Mouse (Mus musculus) liver, adult 2 months (tissue): ENCODE results near the gene Olfr281. TPM values are rescaled to one million over a fixed set of nuclear protein-coding genes. Genes with fewer than 3 reads are reported as not detected.

Experiments
- DNase-seq: peaks from one replicate; pipeline ENCODE4 v3.0.0-alpha.2; 2011; ENCODE audit warnings: low read depth, low spot score; ENCODE audit errors: extremely low read depth
- H3K27ac ChIP-seq: fragments of 200-500 bp; replicated peaks from 2 replicates; pipeline ENCODE4 v1.5.1; 2012; ENCODE audit warnings: low read depth, mild to moderate bottlenecking, control low read depth, inconsistent platforms, low read length; ENCODE audit not compliant: insufficient read depth
- H3K27me3 ChIP-seq: fragments of 200-500 bp; 2 replicates; pipeline ENCODE4 v1.6.1; 2012; ENCODE audit warnings: mild to moderate bottlenecking, moderate library complexity, low read length, inconsistent platforms; ENCODE audit not compliant: control insufficient read depth, insufficient read depth
- H3K36me3 ChIP-seq: fragments of 200-500 bp; 2 replicates; pipeline ENCODE4 v1.6.1; 2012; ENCODE audit warnings: low read length, inconsistent platforms; ENCODE audit not compliant: control insufficient read depth, insufficient read depth
- H3K4me1 ChIP-seq: fragments of 200-500 bp; 2 replicates; pipeline ENCODE4 v1.6.1; 2011; ENCODE audit warnings: low read length; ENCODE audit not compliant: control insufficient read depth, insufficient read depth
- H3K4me3 ChIP-seq: fragments of 200-500 bp; 2 replicates; pipeline ENCODE4 v1.5.1; 2011; ENCODE audit warnings: low read depth, mild to moderate bottlenecking, control low read depth, low read length, moderate library complexity; ENCODE audit not compliant: insufficient read depth
- H3K79me2 ChIP-seq: fragments of 200-500 bp; 2 replicates; pipeline ENCODE4 v1.6.1; 2012; ENCODE audit warnings: inconsistent platforms, mild to moderate bottlenecking, low read length, moderate library complexity; ENCODE audit not compliant: control insufficient read depth, insufficient read depth
- H3K9ac ChIP-seq: fragments of 200-500 bp; 2 replicates; pipeline ENCODE4 v1.6.1; 2012; ENCODE audit warnings: low read depth, mild to moderate bottlenecking, control low read depth, inconsistent platforms, low read length
- CTCF ChIP-seq: fragments of 200-500 bp; IDR thresholded peaks from 2 replicates; pipeline ENCODE4 v1.5.1; 2011; ENCODE audit warnings: low read depth, low read length, control low read depth
- POLR2A ChIP-seq: fragments of 200-500 bp; IDR thresholded peaks from 2 replicates; pipeline ENCODE4 v1.6.1; 2011; ENCODE audit warnings: low read length, control low read depth; ENCODE audit not compliant: insufficient read depth; ENCODE audit errors: extremely low read depth
- WGBS: fragments of 180-500 bp; shearing (Covaris S2); methylation state at CpG from one replicate; pipeline ENCODE4 v1.1.7; 2018; 5-methylcytosine and 5-hydroxymethylcytosine counted together
- polyA plus RNA-seq: library from polyadenylated mRNA; depleted of rRNA; stranded (reverse); fragments of >200 nt; gene quantifications from 2 replicates; pipeline ENCODE4 v1.2.3, GENCODE M21; 2012
- total RNA-seq: library from RNA; depleted of rRNA; stranded (reverse); fragments of >200 nt; gene quantifications from 2 replicates; pipeline ENCODE4 v1.2.3, GENCODE M21; 2014

Gene Olfr281
- total and polyA plus RNA-seq, 2 experiments, result not detected

- Histone ChIP-seq H3K79me2 (no peaks in the 10 kb centered on the region), H3K27me3 (no peaks in the 10 kb centered on the region), H3K4me1 (no peaks in the 10 kb centered on the region), H3K4me3 (no peak overlapping the region), H3K36me3 (no peaks in the 10 kb centered on the region), H3K27ac (no peak overlapping the region), H3K9ac (no peak overlapping the region)
- no peak for DNase-seq
- 75% methylated on average over 5 of the region's 5 CpGs for WGBS
- TF ChIP-seq CTCF (no peak), POLR2A (no peak)
Measured at GRCm38 (mm10) chr15:98476281-98476680, 23.9 kb downstream of the Olfr281 start.

- 79% methylated on average over 7 of the region's 7 CpGs for WGBS
- H3K36me3 ChIP-seq, result no peaks in the 10 kb centered on the region
- H3K27me3 ChIP-seq, result no peaks in the 10 kb centered on the region; the same call in 1 of the 2 replicates
- no peak overlapping the region for H3K27ac ChIP-seq
- no peaks in the 10 kb centered on the region for H3K4me1 ChIP-seq
- DNase-seq, result no peak
- H3K79me2 ChIP-seq, result no peaks in the 10 kb centered on the region
- H3K9ac ChIP-seq, result no peak overlapping the region
- no peak overlapping the region for H3K4me3 ChIP-seq
- TF ChIP-seq CTCF (no peak), POLR2A (no peak)
Measured at GRCm38 (mm10) chr15:98479568-98480102, 27.2 kb downstream of the Olfr281 start.

GRCm38 (mm10) chr15:98482701-98483100, 30.3 kb downstream of the Olfr281 start, which contains the start of gene Lalba:
Gene Lalba (minus strand): TSS chr15:98482721.
- Histone ChIP-seq H3K4me3 (no peak within 1 kb of the TSS), H3K9ac (no peak within 1 kb of the TSS), H3K4me1 (no peaks in the 10 kb centered on the region), H3K27me3 (no peaks in the 10 kb centered on the region; the same call in 1 of the 2 replicates), H3K27ac (no peak within 1 kb of the TSS), H3K79me2 (no peaks in the 10 kb centered on the region), H3K36me3 (no peaks in the 10 kb centered on the region)
- TF ChIP-seq CTCF, result no peak
- no peak for DNase-seq
- 48% methylated on average over 3 of the region's 3 CpGs for WGBS

GRCm38 (mm10) chr15:98483907-98484886, 31.8 kb downstream of the Olfr281 start:
- Histone ChIP-seq H3K36me3 (no peaks in the 10 kb centered on the region), H3K4me3 (no peak overlapping the region), H3K27ac (peak overlapping the region; percentile 52), H3K79me2 (no peaks in the 10 kb centered on the region), H3K4me1 (no peaks in the 10 kb centered on the region), H3K27me3 (no peaks in the 10 kb centered on the region; the same call in 1 of the 2 replicates), H3K9ac (no peak overlapping the region)
- WGBS, result 72% methylated on average over 18 of the region's 18 CpGs
- peak; percentile 44 for DNase-seq
- no peak for TF ChIP-seq CTCF
- TF ChIP-seq POLR2A, result no peak

GRCm38 (mm10) chr15:98486433-98487021, 34.1 kb downstream of the Olfr281 start:
- Histone ChIP-seq H3K36me3 (no peaks in the 10 kb centered on the region), H3K4me1 (no peaks in the 10 kb centered on the region), H3K9ac (no peak overlapping the region), H3K79me2 (no peaks in the 10 kb centered on the region), H3K4me3 (no peak overlapping the region), H3K27me3 (no peaks in the 10 kb centered on the region; the same call in 1 of the 2 replicates), H3K27ac (no peak overlapping the region)
- no peak for TF ChIP-seq POLR2A
- no peak for TF ChIP-seq CTCF
- no peak for DNase-seq
- WGBS, result 90% methylated on average over 8 of the region's 8 CpGs
